Mouse (Mus musculus) neural tube, embryonic 14.5 days (tissue): ENCODE results near the gene Grb7. TPM values are rescaled to one million over a fixed set of nuclear protein-coding genes. Genes with fewer than 3 reads are reported as not detected.

Experiments used
- ATAC-seq: fragments of 200-750 bp; cut with Nextera tagmentation; 2 replicates; pipeline ENCODE4 v1.8.0; 2017; ENCODE audit warnings: low read depth, mild to moderate bottlenecking, moderate TSS enrichment, moderate library complexity
- H3K27ac ChIP-seq: fragments of 300-500 bp; sonication (generic); 2 replicates; pipeline ENCODE4 v1.5.1; 2014; ENCODE audit warnings: low read depth, mild to moderate bottlenecking, control low read depth, low read length, moderate library complexity, mixed read lengths
- H3K27me3 ChIP-seq: fragments of 300-500 bp; sonication (generic); 2 replicates; pipeline ENCODE4 v1.6.1; 2014; ENCODE audit warnings: low read length; ENCODE audit not compliant: control insufficient read depth, insufficient read depth
- H3K36me3 ChIP-seq: fragments of 300-500 bp; sonication (generic); 2 replicates; pipeline ENCODE4 v1.6.1; 2014; ENCODE audit warnings: low read length, mixed read lengths; ENCODE audit not compliant: control insufficient read depth, insufficient read depth
- H3K4me1 ChIP-seq: fragments of 300-500 bp; sonication (generic); 2 replicates; pipeline ENCODE4 v1.6.1; 2014; ENCODE audit warnings: low read length; ENCODE audit not compliant: control insufficient read depth, insufficient read depth
- H3K4me2 ChIP-seq: fragments of 300-500 bp; sonication (generic); 2 replicates; pipeline ENCODE4 v1.6.1; 2014; ENCODE audit warnings: mild to moderate bottlenecking, low read depth, low read length, control low read depth
- H3K4me3 ChIP-seq: fragments of 300-500 bp; sonication (generic); 2 replicates; pipeline ENCODE4 v1.5.1; 2014; ENCODE audit warnings: low read depth, low read length, control low read depth, mixed read lengths
- H3K9ac ChIP-seq: fragments of 300-500 bp; sonication (generic); replicated peaks from 2 replicates; pipeline ENCODE4 v1.6.1; 2014; ENCODE audit warnings: low read depth, mild to moderate bottlenecking, control low read depth, low read length, mixed read lengths
- H3K9me3 ChIP-seq: fragments of 300-500 bp; sonication (generic); 2 replicates; pipeline ENCODE4 v1.6.1; 2016; ENCODE audit warnings: low read length; ENCODE audit not compliant: control insufficient read depth
- WGBS: fragments of 180-500 bp; shearing (Covaris S2); extraction: QIAGEN DNeasy Blood & Tissue Kit; methylation state at CpG from one replicate; pipeline ENCODE4 v1.1.7; 2014; 5-methylcytosine and 5-hydroxymethylcytosine counted together
- polyA plus RNA-seq: library from polyadenylated mRNA; unstranded; fragments of >200 nt; fragmentation: Nextera tagmentation; extraction: Ambion mirVana; gene quantifications from 2 replicates; pipeline ENCODE4 v1.2.1, GENCODE M21; 2014

Gene Grb7
- polyA plus RNA-seq, 1 experiment from 2014 or later, result 0.86 TPM

- H3K4me3 ChIP-seq, result no peak overlapping the region
- ATAC-seq, result no peak
- H3K4me1 ChIP-seq, result 0 out of 2 replicates have a peak, but pooled peaks cover 5% of the 10 kb centered on the region
- peaks cover 7% of the 10 kb centered on the region for H3K27me3 ChIP-seq
- no peak overlapping the region for H3K4me2 ChIP-seq
- no peaks in the 10 kb centered on the region for H3K9me3 ChIP-seq
- no peak overlapping the region for H3K9ac ChIP-seq
- 86% methylated on average over 9 of the region's 9 CpGs for WGBS
- H3K27ac ChIP-seq, result no peak overlapping the region
- no peaks in the 10 kb centered on the region for H3K36me3 ChIP-seq
These were observed 13.7 kb downstream of the Grb7 start for GRCm38 (mm10) chr11:98459860-98460259.

GRCm38 (mm10) chr11:98461109-98461720, 15.0 kb downstream of the Grb7 start:
- no peaks in the 10 kb centered on the region for H3K9me3 ChIP-seq
- H3K9ac ChIP-seq, result no peak overlapping the region
- H3K4me1 ChIP-seq, result 0 out of 2 replicates have a peak, but pooled peaks cover 5% of the 10 kb centered on the region
- no peak for ATAC-seq
- H3K27ac ChIP-seq, result no peak overlapping the region
- no peak overlapping the region for H3K4me2 ChIP-seq
- WGBS, result 49% methylated on average over 6 of the region's 6 CpGs
- H3K27me3 ChIP-seq, result peaks cover 7% of the 10 kb centered on the region
- H3K4me3 ChIP-seq, result no peak overlapping the region
- H3K36me3 ChIP-seq, result no peaks in the 10 kb centered on the region

- Histone ChIP-seq H3K4me1 (0 out of 2 replicates have a peak, but pooled peaks cover 5% of the 10 kb centered on the region), H3K36me3 (no peaks in the 10 kb centered on the region), H3K27me3 (peaks cover 7% of the 10 kb centered on the region), H3K27ac (no peak overlapping the region), H3K9ac (no peak overlapping the region), H3K4me2 (no peak overlapping the region), H3K9me3 (no peaks in the 10 kb centered on the region), H3K4me3 (no peak overlapping the region)
- WGBS, result 93% methylated on average over 6 of the region's 6 CpGs
- no peak for ATAC-seq
These were observed 16.1 kb downstream of the Grb7 start for GRCm38 (mm10) chr11:98462255-98462654.

- Histone ChIP-seq H3K4me2 (no peak overlapping the region), H3K9me3 (no peaks in the 10 kb centered on the region), H3K9ac (no peak overlapping the region), H3K4me1 (no peaks in the 10 kb centered on the region), H3K4me3 (no peak overlapping the region), H3K27ac (no peak overlapping the region), H3K36me3 (no peaks in the 10 kb centered on the region), H3K27me3 (peaks cover 4% of the 10 kb centered on the region)
- WGBS, result 91% methylated on average over 9 of the region's 9 CpGs
- no peak for ATAC-seq
These were observed 17.7 kb downstream of the Grb7 start for GRCm38 (mm10) chr11:98463911-98464310.

- Histone ChIP-seq H3K27me3 (peaks cover under 1% of the 10 kb centered on the region; the same call in 1 of the 2 replicates), H3K9me3 (no peaks in the 10 kb centered on the region), H3K36me3 (no peaks in the 10 kb centered on the region), H3K4me3 (no peak overlapping the region), H3K4me2 (no peak overlapping the region), H3K4me1 (no peaks in the 10 kb centered on the region), H3K27ac (no peak overlapping the region), H3K9ac (no peak overlapping the region)
- 83% methylated on average over 6 of the region's 6 CpGs for WGBS
- ATAC-seq, result no peak
These were observed 18.3 kb downstream of the Grb7 start for GRCm38 (mm10) chr11:98464516-98464915.

GRCm38 (mm10) chr11:98469761-98470714, 23.8 kb downstream of the Grb7 start:
- H3K9me3 ChIP-seq, result no peaks in the 10 kb centered on the region
- ATAC-seq, result no peak
- H3K9ac ChIP-seq, result no peak overlapping the region
- no peaks in the 10 kb centered on the region for H3K4me1 ChIP-seq
- no peaks in the 10 kb centered on the region for H3K36me3 ChIP-seq
- H3K4me3 ChIP-seq, result no peak overlapping the region
- no peak overlapping the region for H3K4me2 ChIP-seq
- no peak overlapping the region for H3K27ac ChIP-seq
- H3K27me3 ChIP-seq, result no peaks in the 10 kb centered on the region
- 85% methylated on average over 22 of the region's 22 CpGs for WGBS

GRCm38 (mm10) chr11:98470795-98471194, 24.6 kb downstream of the Grb7 start:
- no peaks in the 10 kb centered on the region for H3K9me3 ChIP-seq
- no peak for ATAC-seq
- H3K36me3 ChIP-seq, result no peaks in the 10 kb centered on the region
- H3K27ac ChIP-seq, result no peak overlapping the region
- no peak overlapping the region for H3K9ac ChIP-seq
- no peak overlapping the region for H3K4me3 ChIP-seq
- WGBS, result 83% methylated on average over 6 of the region's 6 CpGs
- no peak overlapping the region for H3K4me2 ChIP-seq
- H3K27me3 ChIP-seq, result no peaks in the 10 kb centered on the region
- no peaks in the 10 kb centered on the region for H3K4me1 ChIP-seq

GRCm38 (mm10) chr11:98472696-98473095, 26.5 kb downstream of the Grb7 start:
- H3K4me3 ChIP-seq, result no peak overlapping the region
- no peak for ATAC-seq
- no peaks in the 10 kb centered on the region for H3K27me3 ChIP-seq
- H3K4me1 ChIP-seq, result no peaks in the 10 kb centered on the region
- no peak overlapping the region for H3K4me2 ChIP-seq
- no peaks in the 10 kb centered on the region for H3K36me3 ChIP-seq
- H3K9me3 ChIP-seq, result no peaks in the 10 kb centered on the region
- H3K9ac ChIP-seq, result no peak overlapping the region
- WGBS, result 35% methylated on average over 4 of the region's 4 CpGs
- H3K27ac ChIP-seq, result no peak overlapping the region

GRCm38 (mm10) chr11:98473916-98474479, 27.8 kb downstream of the Grb7 start:
- 65% methylated on average over 8 of the region's 8 CpGs for WGBS

More at GRCm38 (mm10) chr11:98473916-98474479, 27.8 kb downstream of the Grb7 start:
- Histone ChIP-seq H3K27me3 (no peaks in the 10 kb centered on the region), H3K4me3 (no peak overlapping the region), H3K36me3 (no peaks in the 10 kb centered on the region), H3K9me3 (no peaks in the 10 kb centered on the region), H3K4me2 (no peak overlapping the region), H3K4me1 (no peaks in the 10 kb centered on the region), H3K9ac (no peak overlapping the region), H3K27ac (no peak overlapping the region)
- ATAC-seq, result no peak
